In the genomic region with DNA sequence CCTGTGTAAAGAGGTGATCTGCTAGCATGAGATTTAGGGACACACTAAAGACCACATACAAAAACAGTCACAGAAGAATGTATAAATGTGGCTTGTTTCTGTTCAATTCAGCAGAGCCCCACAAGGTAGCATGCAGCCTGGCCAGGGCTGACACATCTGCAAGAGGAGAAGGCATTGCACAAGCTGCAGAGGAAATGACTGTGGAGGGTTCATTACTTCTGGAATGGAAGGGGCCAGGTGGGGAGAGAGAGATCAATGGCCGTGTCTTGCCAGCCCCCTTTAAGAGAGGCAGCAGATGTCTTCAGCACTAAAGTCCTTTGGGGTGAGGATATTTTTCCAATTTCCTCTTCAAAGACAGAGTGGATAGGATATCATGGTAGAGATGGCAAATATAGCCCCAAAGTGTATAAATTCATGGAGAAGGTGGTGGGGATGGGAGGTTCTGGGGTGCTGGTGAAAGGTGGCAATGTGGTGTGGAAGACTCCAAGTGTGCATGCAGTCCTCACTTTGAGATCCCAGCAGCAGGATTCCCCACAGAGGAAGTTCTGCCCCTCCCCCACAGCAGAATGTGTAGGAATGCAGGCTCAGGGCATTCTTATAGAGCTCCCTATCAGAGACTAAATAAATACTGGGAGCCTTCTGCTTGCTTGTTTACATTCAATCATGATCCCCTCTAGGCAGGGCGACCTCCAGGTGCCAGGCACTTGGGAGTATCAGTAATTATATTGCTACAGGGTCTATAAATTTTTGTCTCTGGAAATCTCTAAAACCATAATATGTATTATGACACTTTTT, we compare ENCODE assay signal across 21 mouse cellular contexts. TPM values are rescaled to one million over a fixed set of nuclear protein-coding genes. Genes with fewer than 3 reads are reported as not detected.
DNase-seq lines count a peak whose midpoint lies in the region; ATAC-seq lines count a peak whose summit lies in the region.
"Had no signal": no experiment of that assay in that cellular context is flagged by ENCODE, and none has a peak within 500 bp of the region (broad histone marks: within the 10 kb centered on the region; RNA-seq: fewer than 3 reads in every experiment).

No protein-coding gene starts in this region.

- H3K4me2 ChIP-seq in kidney, embryonic 16.5 days (replicated peaks; ENCODE audit: low read depth, low read length), result no peak overlapping the region
- H3K4me2 ChIP-seq in neural tube, embryonic 15.5 days, result no peak overlapping the region
- H3K4me2 ChIP-seq: embryonic facial prominence, embryonic 13.5 days; hindbrain, embryonic 15.5 days; limb, embryonic 15.5 days; midbrain, embryonic 13.5 days had no signal

- H3K4me1 ChIP-seq in kidney, embryonic 16.5 days (ENCODE audit: insufficient read depth, low read length), result no peaks in the 10 kb centered on the region; the same call in 1 of the 2 replicates
- H3K4me1 ChIP-seq in neural tube, embryonic 15.5 days, result peaks cover 11% of the 10 kb centered on the region

- no peaks in the 10 kb centered on the region for H3K9me3 ChIP-seq in kidney, embryonic 16.5 days (ENCODE audit: low read length)
- H3K9me3 ChIP-seq in neural tube, embryonic 15.5 days (replicated peaks), result no peaks in the 10 kb centered on the region
- H3K9me3 ChIP-seq: embryonic facial prominence, embryonic 13.5 days; hindbrain, embryonic 15.5 days; limb, embryonic 15.5 days; midbrain, embryonic 13.5 days had no signal

- no peaks in the 10 kb centered on the region for H3K36me3 ChIP-seq in kidney, embryonic 16.5 days (ENCODE audit: insufficient read depth, low read length)
- no peaks in the 10 kb centered on the region for H3K36me3 ChIP-seq in neural tube, embryonic 15.5 days
- H3K36me3 ChIP-seq: embryonic facial prominence, embryonic 13.5 days; hindbrain, embryonic 15.5 days; limb, embryonic 15.5 days; midbrain, embryonic 13.5 days had no signal

- no peak overlapping the region for H3K4me3 ChIP-seq in kidney, embryonic 16.5 days (ENCODE audit: low read length)
- no peak overlapping the region for H3K4me3 ChIP-seq in neural tube, embryonic 15.5 days (replicated peaks)
- H3K4me3 ChIP-seq: embryonic facial prominence, embryonic 13.5 days; hindbrain, embryonic 15.5 days; limb, embryonic 15.5 days; midbrain, embryonic 13.5 days had no signal

- ATAC-seq in kidney, embryonic 16.5 days (ENCODE audit: low FRiP score, low TSS enrichment), result peak; percentile 61; the same call in 1 of the 2 replicates
- no peak for ATAC-seq in neural tube, embryonic 15.5 days (ENCODE audit: low FRiP score)
- ATAC-seq in megakaryocyte-erythroid progenitor cell, adult 5-6 weeks (replicated peaks; ENCODE audit: low FRiP score, low TSS enrichment, poor library complexity, severe bottlenecking), result no peak
- ATAC-seq: intestine, postnatal 0 days; midbrain, embryonic 13.5 days had no signal

- WGBS in kidney, embryonic 16.5 days, result 24% methylated on average over 2 of the region's 2 CpGs
- WGBS in neural tube, embryonic 15.5 days, result 41% methylated on average over 2 of the region's 2 CpGs

- no peaks in the 10 kb centered on the region for H3K27me3 ChIP-seq in kidney, embryonic 16.5 days (ENCODE audit: insufficient read depth, low read length)
- H3K27me3 ChIP-seq in neural tube, embryonic 15.5 days (replicated peaks), result no peaks in the 10 kb centered on the region
- H3K27me3 ChIP-seq: embryonic facial prominence, embryonic 13.5 days; hindbrain, embryonic 15.5 days; limb, embryonic 15.5 days; midbrain, embryonic 13.5 days had no signal

- no peak for DNase-seq in kidney, adult 18-20 months
- DNase-seq in neural tube, embryonic 10.5 days (ENCODE audit: extremely low spot score, low spot score), result peak; percentile 37
- DNase-seq in forelimb bud, embryonic 11.5 days (ENCODE audit: low read depth, low spot score), result peak; percentile 64
- DNase-seq in cerebellum, adult 11 months, result no peak
- DNase-seq in testis, postnatal 10 days (ENCODE audit: low spot score), result no peak
- DNase-seq: gastrocnemius, postnatal 14 days; lung, adult 18-20 months; lung, postnatal 4 days; right cerebral cortex, postnatal 25 days; thymus, postnatal 14 days had no signal

- no peak overlapping the region for H3K9ac ChIP-seq in kidney, embryonic 16.5 days (replicated peaks; ENCODE audit: low read length)
- no peak overlapping the region for H3K9ac ChIP-seq in neural tube, embryonic 15.5 days (replicated peaks)
- H3K9ac ChIP-seq: embryonic facial prominence, embryonic 13.5 days; hindbrain, embryonic 15.5 days; limb, embryonic 15.5 days; midbrain, embryonic 13.5 days had no signal

- no peak overlapping the region for H3K27ac ChIP-seq in kidney, embryonic 16.5 days (ENCODE audit: low read length)
- H3K27ac ChIP-seq in neural tube, embryonic 15.5 days (replicated peaks), result no peak overlapping the region
- H3K27ac ChIP-seq: embryonic facial prominence, embryonic 13.5 days; hindbrain, embryonic 15.5 days; limb, embryonic 15.5 days; midbrain, embryonic 13.5 days; stomach, postnatal 0 days had no signal

RNA-seq across cellular contexts. Expression of a gene that starts 40.7 kb away (rescaled TPM):
- 1.2 and 1.8 TPM in 2 replicates for polyA plus RNA-seq in kidney, embryonic 16.5 days (2015; fragmentation: Nextera tagmentation; extraction: Ambion mirVana)
- 36.2 and 47.5 TPM in 2 replicates for polyA plus RNA-seq in neural tube, embryonic 15.5 days (2015; fragmentation: Nextera tagmentation; extraction: Ambion mirVana)
- not detected in 2 replicates for total RNA-seq in megakaryocyte-erythroid progenitor cell, adult 5-6 weeks (2014; fragmentation: Nextera tagmentation)
- not detected in 2 replicates for total RNA-seq in megakaryocyte-erythroid progenitor cell, adult 5-6 weeks (2017)
- total RNA-seq: gastrocnemius, postnatal 14 days; heart, adult 8-10 months had no signal
- polyA plus RNA-seq: C2C12 had no signal

Comparison
In these comparisons a context has a peak if more than half of its experiments do, and no peak if none do; other contexts are left out.
1. DNase-seq: peak in neural tube, embryonic 10.5 days (single experiment) and forelimb bud, embryonic 11.5 days (single experiment); none in kidney, adult 18-20 months (single experiment), cerebellum, adult 11 months (single experiment) and testis, postnatal 10 days (single experiment).
2. RNA of a gene that starts 40.7 kb away (polyA plus RNA-seq): 36.2 to 47.5 TPM in neural tube, embryonic 15.5 days; 1.2 to 1.8 TPM in kidney, embryonic 16.5 days; every median in the first group is over 10 times any median in the second.